Mouse (Mus musculus): ENCODE measurements around the gene Hsd3b2. TPM values are rescaled to one million over a fixed set of nuclear protein-coding genes. Genes with fewer than 3 reads are reported as not detected.
"Not testable (repeated sequence)": the region's sequence is repeated elsewhere in the genome, so short reads cannot be mapped to it uniquely, and the experiment has no call there.

The Hsd3b2 gene
- not detected for total RNA-seq (2021)
- long read RNA-seq, experiment 1: 0 reads
- long read RNA-seq, experiment 2: 0 reads

- intact Hi-C loops (cut with DNase I; ENCODE audit: low total_unique reads): no loop called here
- no peak for DNase-seq
These were observed at the start of gene Hsd3b2 for GRCm38 (mm10) chr3:98724376-98724775. Gene Hsd3b2, minus strand, starts transcription at chr3:98724543.

- DNase-seq: no peak
These were observed 39.8 kb upstream of the Hsd3b2 start for GRCm38 (mm10) chr3:98764155-98764554.

GRCm38 (mm10) chr3:98756836-98757235, 32.5 kb upstream of the Hsd3b2 start:
- intact Hi-C loops (cut with DNase I; ENCODE audit: low total_unique reads): no loop called here
- no peak for DNase-seq

More at GRCm38 (mm10) chr3:98764155-98764554, 39.8 kb upstream of the Hsd3b2 start:
- intact Hi-C loops (cut with DNase I; ENCODE audit: low total_unique reads): no loop called here

- no peak for DNase-seq
- intact Hi-C loops (cut with DNase I; ENCODE audit: low total_unique reads): no loop called here
These were observed 27.8 kb upstream of the Hsd3b2 start for GRCm38 (mm10) chr3:98752171-98752570.

- intact Hi-C loops (cut with DNase I; ENCODE audit: low total_unique reads); DNase-seq: not testable (repeated sequence)
These were observed 16.7 kb upstream of the Hsd3b2 start for GRCm38 (mm10) chr3:98741043-98741442.

- no peak for DNase-seq
- intact Hi-C loops (cut with DNase I; ENCODE audit: low total_unique reads): no loop called here
These were observed 10.0 kb upstream of the Hsd3b2 start for GRCm38 (mm10) chr3:98734340-98734739.

- intact Hi-C loops (cut with DNase I; ENCODE audit: low total_unique reads): no loop called here
- DNase-seq: no peak
These were observed 9.4 kb upstream of the Hsd3b2 start for GRCm38 (mm10) chr3:98733724-98734123.

GRCm38 (mm10) chr3:98726281-98726680, 1.9 kb upstream of the Hsd3b2 start:
- no peak for DNase-seq
- intact Hi-C loops (cut with DNase I; ENCODE audit: low total_unique reads): no loop called here

- intact Hi-C loops (cut with DNase I; ENCODE audit: low total_unique reads): no loop called here
- no peak for DNase-seq
These were observed 3.6 kb downstream of the Hsd3b2 start for GRCm38 (mm10) chr3:98720740-98721139.

- intact Hi-C loops (cut with DNase I; ENCODE audit: low total_unique reads): no loop called here
- no peak for DNase-seq
These were observed 41.9 kb downstream of the Hsd3b2 start for GRCm38 (mm10) chr3:98682401-98682800.

GRCm38 (mm10) chr3:98680786-98681185, 43.6 kb downstream of the Hsd3b2 start:
- intact Hi-C loops (cut with DNase I; ENCODE audit: low total_unique reads): no loop called here

More at GRCm38 (mm10) chr3:98680786-98681185, 43.6 kb downstream of the Hsd3b2 start:
- no peak for DNase-seq

Other genes starting within 250 kb of the Hsd3b2 start
- not detected for gene Hsd3b4, start 214.0 kb downstream of the Hsd3b2 start, total RNA-seq (2021)
- gene Gm10681, start 135.7 kb downstream of the Hsd3b2 start, total RNA-seq (2021): not detected
- not detected for gene Hsd3b5, start 94.3 kb downstream of the Hsd3b2 start, total RNA-seq (2021)
- not detected for gene Hsd3b3, start 38.6 kb upstream of the Hsd3b2 start, total RNA-seq (2021)
- not detected for gene Hsd3b6, start 89.9 kb upstream of the Hsd3b2 start, total RNA-seq (2021)
- gene Hsd3b1, start 135.3 kb upstream of the Hsd3b2 start, total RNA-seq (2021): not detected
- gene Hao2, start 168.7 kb upstream of the Hsd3b2 start, total RNA-seq (2021): not detected

Measured in gastrocnemius, postnatal 14 days (tissue).